Mouse (Mus musculus) lung, adult 10 weeks (tissue): ENCODE results near the gene Esr2. TPM values are rescaled to one million over a fixed set of nuclear protein-coding genes. Genes with fewer than 3 reads are reported as not detected.

Experiments used
- polyA plus RNA-seq: library from polyadenylated mRNA; stranded (reverse); fragments of 350-450 nt; fragmentation: Illumina TruSeq; extraction: RNeasy Lipid Tissue Mini Kit (QIAGEN cat#74804); gene quantifications from one replicate; pipeline ENCODE4 v1.2.3, GENCODE M21; 2014; ENCODE audit warnings: low read depth, low replicate concordance; ENCODE audit not compliant: insufficient read depth

Esr2 gene
- 1.2 TPM for polyA plus RNA-seq

DNA sequence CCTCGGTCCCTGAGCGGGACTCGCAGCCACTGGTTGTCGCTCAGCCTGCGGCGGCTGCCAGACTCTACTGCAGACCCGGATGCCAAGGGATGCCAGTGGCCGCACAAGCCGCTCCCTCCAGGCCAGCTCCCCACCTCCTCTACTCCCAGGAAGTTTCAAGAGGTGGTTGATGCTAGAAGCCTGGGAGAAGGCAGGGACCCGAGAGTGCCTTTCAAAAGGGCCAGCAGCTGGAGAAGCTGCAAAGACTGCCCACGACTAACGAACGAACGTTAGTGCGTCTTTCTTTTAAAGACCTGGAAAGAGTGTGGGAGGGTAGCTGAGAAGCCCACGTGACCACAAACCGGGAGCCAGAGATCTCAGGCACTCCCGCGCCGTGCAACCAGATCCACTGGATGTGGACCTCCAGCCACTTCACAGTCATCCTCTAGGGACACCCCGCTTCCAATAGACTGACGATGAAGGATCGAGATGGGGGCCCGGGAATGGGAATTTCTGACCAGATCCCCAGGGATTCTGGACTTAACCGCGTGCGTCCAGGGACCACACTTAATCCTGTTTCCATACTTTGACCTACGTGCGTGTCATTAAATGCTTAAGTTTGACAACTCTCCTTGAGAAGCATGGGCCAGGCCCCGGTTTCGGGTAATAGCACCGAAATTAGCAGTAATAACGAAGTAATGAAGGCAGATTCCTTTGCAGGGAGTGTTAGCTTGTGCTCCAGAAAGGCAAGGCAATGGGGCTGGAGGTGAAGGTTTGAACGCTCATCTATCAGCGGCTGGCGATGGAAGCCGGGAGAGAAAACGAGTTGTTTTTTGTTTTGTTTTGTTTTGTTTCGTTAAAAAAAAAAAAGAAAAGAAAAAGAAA, at the start of gene Esr2:
Gene Esr2, minus strand, starts transcription at position 260 of the 864 bp plus-strand sequence.

Other genes with a start within 250 kb of the Esr2 start
- gene Tex21, start 69.5 kb upstream of the Esr2 start, polyA plus RNA-seq, result not detected
- 106 TPM for gene Mthfd1, start 78.0 kb upstream of the Esr2 start, polyA plus RNA-seq
- 60.0 TPM for gene Akap5, start 147.6 kb upstream of the Esr2 start, polyA plus RNA-seq
- 4.1 TPM for gene Zbtb25, start 192.3 kb upstream of the Esr2 start, polyA plus RNA-seq
- 2.5 TPM for gene Zbtb1, start 193.0 kb upstream of the Esr2 start, polyA plus RNA-seq
- 9.7 TPM for gene Hspa2, start 226.9 kb upstream of the Esr2 start, polyA plus RNA-seq
- gene Ppp1r36, start 240.3 kb upstream of the Esr2 start, polyA plus RNA-seq, result 7.8 TPM